Mouse (Mus musculus) E14TG2a.4 (cell line): ENCODE data around the gene Psma1.

Experiments
- CTCF ChIP-seq: conservative IDR thresholded peaks from 2 replicates; pipeline ENCODE4 v1.5.1; 2014; ENCODE audit warnings: low read length
- NANOG ChIP-seq: IDR thresholded peaks from 2 replicates; pipeline ENCODE4 v1.6.1; 2014; ENCODE audit warnings: borderline replicate concordance, low read length, mixed read lengths
- POU5F1 ChIP-seq: IDR thresholded peaks from 2 replicates; pipeline ENCODE4 v1.6.1; 2014; ENCODE audit warnings: low read length, borderline replicate concordance

GRCm38 (mm10) chr7:114309020-114309419, 33.1 kb upstream of the Psma1 start:
- TF ChIP-seq CTCF (no peak), POU5F1 (no peak), NANOG (no peak)
